Mouse (Mus musculus): Measurements from ENCODE around the gene Nckap1l. TPM values are rescaled to one million over a fixed set of nuclear protein-coding genes. Genes with fewer than 3 reads are reported as not detected.

The Nckap1l gene
- total and polyA plus RNA-seq, 3 experiments: 3.6 to 4.2 (median 4.0) TPM

DNA sequence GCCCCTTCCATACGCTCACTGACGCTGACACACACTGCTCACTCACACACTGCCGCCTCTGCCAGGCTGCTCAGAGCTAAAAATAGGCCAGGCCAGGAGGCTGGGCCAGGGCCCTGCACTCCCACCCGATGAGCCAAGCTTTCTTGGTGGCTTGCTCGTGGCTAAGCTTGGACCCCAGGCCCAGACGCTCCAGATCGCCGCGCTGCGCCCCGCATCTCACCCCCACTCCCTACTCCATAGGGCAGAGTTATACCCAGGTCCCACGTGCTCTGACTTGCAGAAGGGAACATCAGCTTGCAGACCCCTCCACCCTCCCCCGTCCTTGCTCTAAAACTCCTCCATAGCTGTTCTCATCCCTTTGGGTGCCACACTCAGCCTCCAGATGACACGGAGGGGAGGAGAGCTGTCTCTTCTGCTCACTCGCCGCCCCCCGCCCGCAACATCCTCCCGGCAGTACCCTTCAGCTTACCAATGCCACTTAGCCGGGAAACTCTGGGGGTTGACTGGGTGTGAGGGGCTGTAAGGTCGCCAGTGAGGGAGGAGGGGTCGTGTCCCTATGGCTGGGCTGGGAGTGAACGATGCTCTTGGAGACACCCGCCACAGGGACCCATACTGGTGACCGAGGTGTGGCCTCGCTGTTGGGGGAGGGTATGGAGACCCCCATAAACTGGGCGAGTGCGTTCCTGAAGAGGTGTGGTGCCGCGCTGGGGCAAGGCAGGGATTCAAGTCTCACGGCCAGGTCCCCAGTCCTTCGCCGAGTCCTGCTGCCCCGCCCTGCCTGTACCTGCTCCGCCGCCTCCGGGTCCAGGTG is 83.6 kb downstream of the Nckap1l start:
- DNase-seq: peak; percentile 43 to 49
- WGBS: 3% methylated on average over 37 of the region's 37 CpGs

DNA sequence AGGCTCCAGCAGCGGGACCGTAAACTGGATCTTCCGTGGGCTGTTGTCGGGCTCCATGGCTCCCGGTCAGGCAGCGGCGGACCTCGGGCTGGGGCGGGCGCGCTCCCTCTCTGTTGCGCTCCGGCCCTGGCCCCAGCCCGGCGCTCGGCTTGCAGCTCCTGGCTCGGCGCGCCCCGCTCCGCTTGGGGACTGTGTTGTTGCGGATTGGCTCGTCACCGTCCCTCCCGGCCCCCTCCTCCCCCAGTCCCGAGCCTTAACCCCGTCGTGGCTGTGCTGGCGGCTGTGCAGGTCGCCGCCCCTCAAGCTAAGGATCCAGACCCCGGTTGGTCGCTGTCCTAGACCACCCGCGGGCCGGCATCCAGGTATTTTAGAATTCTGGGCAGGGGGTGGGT is 84.2 kb downstream of the Nckap1l start, which contains the start of gene Ppp1r1a:
TSS of gene Ppp1r1a (minus strand) at position 182 of the 392 bp plus-strand sequence.
- WGBS: under 1% methylated on average over 36 of the region's 36 CpGs
- H3K79me2 ChIP-seq (replicated peaks; ENCODE audit: control insufficient read depth, insufficient read depth, low read length): no peaks in the 10 kb centered on the region
- peaks cover 8% of the 10 kb centered on the region for H3K27me3 ChIP-seq (ENCODE audit: control insufficient read depth, insufficient read depth, low read length)
- TF ChIP-seq POLR2A (IDR thresholded peaks at IDR 0.05; ENCODE audit: insufficient read depth, low read depth, low read length) (no peak), CTCF (IDR thresholded peaks at IDR 0.05) (no peak), EP300 (IDR thresholded peaks at IDR 0.05; ENCODE audit: insufficient read depth, low read depth, low read length) (no peak)
- H3K4me1 ChIP-seq (ENCODE audit: control insufficient read depth, insufficient read depth, low read length): no peaks in the 10 kb centered on the region
- peak within 1 kb of the TSS; percentile 50 for H3K4me3 ChIP-seq
- peak within 1 kb of the TSS; percentile 5 for H3K9ac ChIP-seq (ENCODE audit: low read depth, low read length)
- no peak within 1 kb of the TSS for H3K27ac ChIP-seq
- intact Hi-C loops (cut with DNase I): no loop called here
- peak; percentile 44 to 53 for DNase-seq
- H3K36me3 ChIP-seq (ENCODE audit: control insufficient read depth, insufficient read depth, low read length): no peaks in the 10 kb centered on the region

More for the DNA sequence above, 83.6 kb downstream of the Nckap1l start:
- Histone ChIP-seq H3K27me3 (ENCODE audit: control insufficient read depth, insufficient read depth, low read length) (peaks cover 8% of the 10 kb centered on the region), H3K4me1 (ENCODE audit: control insufficient read depth, insufficient read depth, low read length) (no peaks in the 10 kb centered on the region), H3K27ac (no peak overlapping the region), H3K79me2 (replicated peaks; ENCODE audit: control insufficient read depth, insufficient read depth, low read length) (no peaks in the 10 kb centered on the region), H3K36me3 (ENCODE audit: control insufficient read depth, insufficient read depth, low read length) (no peaks in the 10 kb centered on the region), H3K9ac (ENCODE audit: low read depth, low read length) (peak overlapping the region; percentile 5), H3K4me3 (peak overlapping the region; percentile 50)
- TF ChIP-seq EP300 (IDR thresholded peaks at IDR 0.05; ENCODE audit: insufficient read depth, low read depth, low read length) (no peak), CTCF (IDR thresholded peaks at IDR 0.05) (no peak), POLR2A (IDR thresholded peaks at IDR 0.05; ENCODE audit: insufficient read depth, low read depth, low read length) (no peak)
- intact Hi-C loops (cut with DNase I): no loop called here

DNA sequence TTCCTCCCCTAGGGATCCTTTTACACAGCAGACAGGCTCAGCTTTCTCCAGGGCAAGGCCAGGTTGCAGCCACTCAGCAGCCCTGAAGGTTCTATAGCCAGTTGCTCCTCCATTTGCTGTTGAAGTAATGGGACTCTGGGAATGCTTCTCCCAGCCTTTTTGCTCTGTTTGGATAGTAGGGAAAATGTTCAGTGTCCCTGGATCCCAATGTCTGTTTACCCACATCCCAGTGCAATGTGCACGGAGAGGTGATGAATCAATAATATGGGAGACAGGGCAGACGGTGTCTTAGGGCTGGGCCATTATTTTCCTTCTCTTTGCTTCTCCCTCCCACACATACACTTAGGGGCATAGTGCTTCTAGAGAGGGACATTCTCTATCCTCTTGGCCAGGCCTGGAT is 85.7 kb downstream of the Nckap1l start:
- Histone ChIP-seq H3K79me2 (replicated peaks; ENCODE audit: control insufficient read depth, insufficient read depth, low read length) (no peaks in the 10 kb centered on the region), H3K4me1 (ENCODE audit: control insufficient read depth, insufficient read depth, low read length) (no peaks in the 10 kb centered on the region), H3K27ac (no peak overlapping the region), H3K27me3 (ENCODE audit: control insufficient read depth, insufficient read depth, low read length) (peaks cover 8% of the 10 kb centered on the region), H3K4me3 (no peak overlapping the region), H3K9ac (ENCODE audit: low read depth, low read length) (no peak overlapping the region), H3K36me3 (ENCODE audit: control insufficient read depth, insufficient read depth, low read length) (no peaks in the 10 kb centered on the region)
- no peak for DNase-seq
- intact Hi-C loops (cut with DNase I): no loop called here
- 71% methylated on average over 2 of the region's 2 CpGs for WGBS
- TF ChIP-seq CTCF (IDR thresholded peaks at IDR 0.05) (no peak), EP300 (IDR thresholded peaks at IDR 0.05; ENCODE audit: insufficient read depth, low read depth, low read length) (no peak), POLR2A (IDR thresholded peaks at IDR 0.05; ENCODE audit: insufficient read depth, low read depth, low read length) (no peak)

DNA sequence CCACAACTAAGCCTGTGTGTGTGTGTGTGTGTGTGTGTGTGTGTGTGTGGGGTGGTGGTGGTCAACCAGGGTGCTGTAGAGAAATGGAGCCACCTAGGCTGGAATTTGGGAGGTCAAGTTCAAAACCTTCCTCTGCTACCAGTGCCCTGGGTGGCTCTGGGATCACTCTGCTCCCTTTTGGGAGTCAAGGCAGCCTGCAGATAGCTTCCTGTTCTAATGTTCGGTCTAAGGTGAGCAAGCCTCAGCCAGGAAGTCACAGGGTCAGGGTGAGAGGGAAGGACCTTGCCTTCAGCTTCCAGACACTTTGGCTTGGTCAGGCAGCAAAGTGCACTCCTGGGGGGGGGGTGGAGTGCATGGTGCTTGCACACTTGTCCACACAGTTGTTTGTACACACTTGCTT is 87.1 kb downstream of the Nckap1l start:
- TF ChIP-seq EP300 (IDR thresholded peaks at IDR 0.05; ENCODE audit: insufficient read depth, low read depth, low read length) (no peak), CTCF (IDR thresholded peaks at IDR 0.05) (no peak), POLR2A (IDR thresholded peaks at IDR 0.05; ENCODE audit: insufficient read depth, low read depth, low read length) (no peak)
- intact Hi-C loops (cut with DNase I): no loop called here
- Histone ChIP-seq H3K9ac (ENCODE audit: low read depth, low read length) (no peak overlapping the region), H3K36me3 (ENCODE audit: control insufficient read depth, insufficient read depth, low read length) (no peaks in the 10 kb centered on the region), H3K27ac (no peak overlapping the region), H3K27me3 (ENCODE audit: control insufficient read depth, insufficient read depth, low read length) (peaks cover 8% of the 10 kb centered on the region), H3K4me1 (ENCODE audit: control insufficient read depth, insufficient read depth, low read length) (no peaks in the 10 kb centered on the region), H3K79me2 (replicated peaks; ENCODE audit: control insufficient read depth, insufficient read depth, low read length) (no peaks in the 10 kb centered on the region), H3K4me3 (no peak overlapping the region)
- DNase-seq: peak in 1 of 2 experiments; percentile 5
- WGBS: 53% methylated on average over 1 of the region's 1 CpGs

DNA sequence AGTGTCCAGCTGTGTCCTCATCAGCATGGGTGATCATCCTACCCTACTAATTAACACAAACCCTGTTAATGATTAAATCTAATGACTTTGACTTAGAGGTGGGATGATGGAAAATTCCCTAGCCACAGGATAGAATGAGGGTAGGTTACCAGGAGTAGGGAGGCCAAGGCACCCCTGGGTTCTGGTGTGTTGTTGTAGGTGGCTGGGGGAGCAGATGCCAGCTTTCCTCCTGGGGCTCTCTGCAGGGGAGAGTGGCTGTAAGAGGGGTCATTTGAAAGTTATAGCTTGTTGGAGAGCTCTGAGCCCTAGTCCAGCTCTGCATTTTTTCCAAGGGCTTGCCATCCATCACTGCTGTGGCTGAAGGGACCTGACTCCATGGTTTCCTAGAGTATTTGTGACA is 88.9 kb downstream of the Nckap1l start:
- no peaks in the 10 kb centered on the region for H3K36me3 ChIP-seq (ENCODE audit: control insufficient read depth, insufficient read depth, low read length)
- peaks cover 4% of the 10 kb centered on the region for H3K27me3 ChIP-seq (ENCODE audit: control insufficient read depth, insufficient read depth, low read length)
- no peaks in the 10 kb centered on the region for H3K4me1 ChIP-seq (ENCODE audit: control insufficient read depth, insufficient read depth, low read length)
- no peak for TF ChIP-seq EP300 (IDR thresholded peaks at IDR 0.05; ENCODE audit: insufficient read depth, low read depth, low read length)
- TF ChIP-seq POLR2A (IDR thresholded peaks at IDR 0.05; ENCODE audit: insufficient read depth, low read depth, low read length): no peak
- TF ChIP-seq CTCF (IDR thresholded peaks at IDR 0.05): no peak
- no peak overlapping the region for H3K27ac ChIP-seq
- intact Hi-C loops (cut with DNase I): no loop called here
- DNase-seq: peak in 1 of 2 experiments; percentile 3
- H3K9ac ChIP-seq (ENCODE audit: low read depth, low read length): no peak overlapping the region
- no peaks in the 10 kb centered on the region for H3K79me2 ChIP-seq (replicated peaks; ENCODE audit: control insufficient read depth, insufficient read depth, low read length)
- no peak overlapping the region for H3K4me3 ChIP-seq

DNA sequence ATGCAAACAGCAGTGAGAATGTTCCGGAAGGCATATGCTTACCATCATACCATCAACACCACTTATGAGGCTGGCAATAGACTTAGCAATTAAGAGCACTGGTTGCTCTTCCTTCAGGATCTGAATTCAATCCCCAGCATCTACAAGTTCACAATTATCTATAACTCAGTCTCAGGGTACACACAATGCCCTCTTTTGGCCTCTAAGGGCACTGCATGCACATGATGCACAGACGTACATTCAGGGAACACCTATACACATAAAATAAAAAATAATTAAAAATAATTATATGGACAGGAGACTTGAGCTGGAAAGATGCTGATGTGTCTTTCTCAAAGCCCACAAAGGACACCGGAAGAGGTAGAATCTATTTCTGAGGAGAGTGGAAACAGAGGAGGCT is 94.4 kb downstream of the Nckap1l start:
- WGBS: 77% methylated on average over 3 of the region's 3 CpGs
- no peak overlapping the region for H3K4me3 ChIP-seq
- intact Hi-C loops (cut with DNase I): no loop called here
- DNase-seq: no peak
- H3K27ac ChIP-seq: no peak overlapping the region
- no peaks in the 10 kb centered on the region for H3K79me2 ChIP-seq (replicated peaks; ENCODE audit: control insufficient read depth, insufficient read depth, low read length)
- TF ChIP-seq CTCF (IDR thresholded peaks at IDR 0.05): peak; percentile 21; the same call in 1 of the 2 replicates
- TF ChIP-seq EP300 (IDR thresholded peaks at IDR 0.05; ENCODE audit: insufficient read depth, low read depth, low read length): no peak
- H3K9ac ChIP-seq (ENCODE audit: low read depth, low read length): no peak overlapping the region
- H3K4me1 ChIP-seq (ENCODE audit: control insufficient read depth, insufficient read depth, low read length): no peaks in the 10 kb centered on the region
- H3K36me3 ChIP-seq (ENCODE audit: control insufficient read depth, insufficient read depth, low read length): no peaks in the 10 kb centered on the region
- no peaks in the 10 kb centered on the region for H3K27me3 ChIP-seq (ENCODE audit: control insufficient read depth, insufficient read depth, low read length)

Other genes with a start within 250 kb of the Nckap1l start
- 10 to 100 TPM; 56.5 to 57.0 TPM for gene Cbx5, start 214.0 kb upstream of the Nckap1l start, total RNA-seq (2021)
- gene Cbx5, start 214.0 kb upstream of the Nckap1l start, polyA plus RNA-seq (2012; rRNA removed): 15.6 and 39.9 TPM in 2 replicates
- 100 to 1,000 TPM; 143 to 149 TPM for gene Hnrnpa1, start 213.4 kb upstream of the Nckap1l start, total RNA-seq (2021)
- gene Hnrnpa1, start 213.4 kb upstream of the Nckap1l start, polyA plus RNA-seq (2012; rRNA removed): 59.4 and 109 TPM in 2 replicates
- 1 to 10 TPM in 1 of 2 experiments, under 1 TPM in 1; 0.86 to 2.0 TPM for gene Nfe2, start 195.4 kb upstream of the Nckap1l start, total RNA-seq (2021)
- gene Nfe2, start 195.4 kb upstream of the Nckap1l start, polyA plus RNA-seq (2012; rRNA removed): 1.6 and 1.9 TPM in 2 replicates
- 10 to 100 TPM; 50.2 to 55.2 TPM for gene Copz1, start 181.1 kb upstream of the Nckap1l start, total RNA-seq (2021)
- gene Copz1, start 181.1 kb upstream of the Nckap1l start, polyA plus RNA-seq (2012; rRNA removed): 58.7 and 96.8 TPM in 2 replicates
- gene Gpr84, start 143.2 kb upstream of the Nckap1l start, total RNA-seq (2021): not detected
- gene Gpr84, start 143.2 kb upstream of the Nckap1l start, polyA plus RNA-seq (2012; rRNA removed): 0.06 TPM in 1 of 2 replicates, not detected in the other
- gene Zfp385a, start 113.7 kb upstream of the Nckap1l start, total RNA-seq (2021): 10 to 100 TPM; 10.1 to 10.4 TPM
- 7.3 and 12.0 TPM in 2 replicates for gene Zfp385a, start 113.7 kb upstream of the Nckap1l start, polyA plus RNA-seq (2012; rRNA removed)
- gene Itga5, start 87.0 kb upstream of the Nckap1l start, total RNA-seq (2021): 10 to 100 TPM; 36.4 to 36.7 TPM
- 38.6 and 44.6 TPM in 2 replicates for gene Itga5, start 87.0 kb upstream of the Nckap1l start, polyA plus RNA-seq (2012; rRNA removed)
- gene Gtsf1, start 23.3 kb upstream of the Nckap1l start, total RNA-seq (2021): not detected
- 0.51 and 0.64 TPM in 2 replicates for gene Gtsf1, start 23.3 kb upstream of the Nckap1l start, polyA plus RNA-seq (2012; rRNA removed)
- gene Gtsf2, start 5.3 kb upstream of the Nckap1l start, total RNA-seq (2021): not detected
- gene Gtsf2, start 5.3 kb upstream of the Nckap1l start, polyA plus RNA-seq (2012; rRNA removed): not detected in 2 replicates
- 1 to 10 TPM in 1 of 2 experiments, under 1 TPM in 1; 0.99 to 1.0 TPM for gene Pde1b, start 49.2 kb downstream of the Nckap1l start, total RNA-seq (2021)
- gene Pde1b, start 49.2 kb downstream of the Nckap1l start, polyA plus RNA-seq (2012; rRNA removed): 2.2 and 2.8 TPM in 2 replicates
- gene Ppp1r1a, start 84.2 kb downstream of the Nckap1l start, total RNA-seq (2021): 10 to 100 TPM in 1 of 2 experiments, 1 to 10 TPM in 1; 9.0 to 11.6 TPM
- gene Ppp1r1a, start 84.2 kb downstream of the Nckap1l start, polyA plus RNA-seq (2012; rRNA removed): 3.2 and 5.7 TPM in 2 replicates
- not detected for gene Glycam1, start 111.3 kb downstream of the Nckap1l start, total RNA-seq (2021)
- gene Glycam1, start 111.3 kb downstream of the Nckap1l start, polyA plus RNA-seq (2012; rRNA removed): not detected in 2 replicates